Mouse (Mus musculus): ENCODE results near the gene Gtf2a1l.

- TF ChIP-seq EP300 (IDR thresholded peaks at IDR 0.05; ENCODE audit: insufficient read depth, low read depth, low read length) (no peak), POLR2A (IDR thresholded peaks at IDR 0.05; ENCODE audit: insufficient read depth, low read depth, low read length) (no peak)
Measured at GRCm38 (mm10) chr17:88703112-88703511, 34.7 kb downstream of the Gtf2a1l start.

Data from heart, adult 2 months (tissue).